Comparison of ENCODE assay signal across 34 mouse cellular contexts in genomic region chr2:140934483-140934882, GRCm38 (mm10).
A peak's percentile ranks its signal among the peaks of the same experiment; 100 is the strongest.
DNase-seq lines count a peak whose midpoint lies in the region; ATAC-seq and TF ChIP-seq lines count a peak whose summit lies in the region.
"Had no signal": no experiment of that assay in that cellular context is flagged by ENCODE, and none has a peak within 500 bp of the region (broad histone marks: within the 10 kb centered on the region; RNA-seq: fewer than 3 reads in every experiment).

No protein-coding gene starts in this region.

- H3K27ac ChIP-seq in kidney, embryonic 14.5 days (ENCODE audit: low read depth, low read length), result no peak overlapping the region
- no peak overlapping the region for H3K27ac ChIP-seq in kidney, adult 2 months (ENCODE audit: insufficient read depth, low read depth, low read length)
- H3K27ac ChIP-seq: embryonic facial prominence, embryonic 13.5 days; gastrocnemius, adult 2 months; heart, adult 2 months; hindbrain, embryonic 13.5 days; left cerebral cortex, adult 2 months; liver, embryonic 14.5 days; stomach, postnatal 0 days had no signal

- no peak overlapping the region for H3K4me3 ChIP-seq in kidney, embryonic 14.5 days (ENCODE audit: low read length)
- no peak overlapping the region for H3K4me3 ChIP-seq in kidney, adult 2 months (ENCODE audit: insufficient read depth, low read depth, low read length)
- H3K4me3 ChIP-seq: embryonic facial prominence, embryonic 13.5 days; erythroblast, embryonic 14.5 days; gastrocnemius, adult 2 months; heart, adult 2 months; heart, embryonic 12.5 days; hindbrain, embryonic 13.5 days; left cerebral cortex, adult 2 months had no signal

- H3K4me1 ChIP-seq in kidney, embryonic 14.5 days (ENCODE audit: control insufficient read depth, insufficient read depth, low read length), result no peaks in the 10 kb centered on the region
- H3K4me1 ChIP-seq in kidney, adult 2 months (ENCODE audit: control insufficient read depth, insufficient read depth, low read length), result no peaks in the 10 kb centered on the region
- H3K4me1 ChIP-seq: heart, embryonic 12.5 days; hindbrain, embryonic 13.5 days had no signal

- H3K9ac ChIP-seq in kidney, embryonic 14.5 days (ENCODE audit: low read depth, low read length), result no peak overlapping the region
- H3K9ac ChIP-seq: embryonic facial prominence, embryonic 13.5 days; heart, embryonic 12.5 days; hindbrain, embryonic 13.5 days; liver, embryonic 14.5 days had no signal

- no peak for DNase-seq in kidney, adult 2 months
- peak; percentile 29 for DNase-seq in adipocyte (ENCODE audit: low spot score)
- DNase-seq in embryo, embryonic 11 days, result peak; percentile 49
- DNase-seq in mesoderm, embryonic 11.5 days (ENCODE audit: low read depth, low spot score), result peak; percentile 48
- no peak for DNase-seq in gastrocnemius, postnatal 36 days
- DNase-seq: adrenal gland, postnatal 25 days; cerebellum, adult 9-10 months; cerebellum, postnatal 36 days; gastrocnemius, adult 2 months; heart, adult 2 months; heart, postnatal 4 days; kidney, postnatal 10 days; left cerebral cortex, postnatal 4 days; liver; lung, adult 2 months; lung, postnatal 14 days; right cerebral cortex, postnatal 25 days; spleen, adult 18-20 months; thymus, adult 18-20 months; thymus, postnatal 25 days had no signal

- intact Hi-C loops in gastrocnemius, postnatal 36 days (cut with DNase I), result no loop called here

- WGBS in kidney, embryonic 14.5 days, result 19% methylated on average over 1 of the region's 1 CpGs
- 51% methylated on average over 1 of the region's 1 CpGs for WGBS in kidney, adult 2 months

- H3K4me2 ChIP-seq in kidney, embryonic 14.5 days (replicated peaks; ENCODE audit: low read depth, low read length), result no peak overlapping the region
- H3K4me2 ChIP-seq: embryonic facial prominence, embryonic 13.5 days; heart, embryonic 12.5 days; hindbrain, embryonic 13.5 days; midbrain, embryonic 11.5 days had no signal

- H3K9me3 ChIP-seq in kidney, embryonic 14.5 days (ENCODE audit: control insufficient read depth, low read length), result no peaks in the 10 kb centered on the region
- H3K9me3 ChIP-seq: embryonic facial prominence, embryonic 13.5 days; heart, embryonic 12.5 days; hindbrain, embryonic 13.5 days had no signal

- no peaks in the 10 kb centered on the region for H3K27me3 ChIP-seq in kidney, embryonic 14.5 days (ENCODE audit: control insufficient read depth, insufficient read depth, low read length)
- H3K27me3 ChIP-seq in kidney, adult 2 months (replicated peaks; ENCODE audit: control insufficient read depth, insufficient read depth, low read length), result no peaks in the 10 kb centered on the region
- H3K27me3 ChIP-seq: embryonic facial prominence, embryonic 13.5 days; heart, embryonic 12.5 days; hindbrain, embryonic 13.5 days; Patski had no signal

- ATAC-seq in kidney, embryonic 14.5 days (ENCODE audit: low FRiP score, low TSS enrichment), result peak; percentile 66; the same call in 1 of the 2 replicates
- ATAC-seq in CD4-positive, CD25-positive, alpha-beta regulatory T cell, adult 4 months, result no peak
- ATAC-seq: forebrain, embryonic 16.5 days; intestine, embryonic 16.5 days; midbrain, embryonic 16.5 days; Patski had no signal

- no peak for TF ChIP-seq CTCF in kidney, adult 2 months (conservative IDR thresholded peaks at IDR 0.05; ENCODE audit: insufficient read depth, insufficient read length, low read depth, low read length)

- no peak for TF ChIP-seq POLR2A in kidney, adult 2 months (IDR thresholded peaks at IDR 0.05; ENCODE audit: low read depth, low read length)

- no peaks in the 10 kb centered on the region for H3K36me3 ChIP-seq in kidney, embryonic 14.5 days (ENCODE audit: control insufficient read depth, insufficient read depth, low read length)
- no peaks in the 10 kb centered on the region for H3K36me3 ChIP-seq in kidney, adult 2 months (ENCODE audit: control insufficient read depth, insufficient read depth, low read length)
- H3K36me3 ChIP-seq: embryonic facial prominence, embryonic 13.5 days; heart, embryonic 12.5 days; hindbrain, embryonic 13.5 days had no signal

Comparison
In these comparisons a context has a peak if more than half of its experiments do, and no peak if none do; other contexts are left out.
1. DNase-seq: peak in adipocyte (single experiment), embryo, embryonic 11 days (single experiment) and mesoderm, embryonic 11.5 days (single experiment); none in kidney, adult 2 months (single experiment) and gastrocnemius, postnatal 36 days (0 of 2).